Mouse (Mus musculus) megakaryocyte, embryonic 14.5 days (primary cell): ENCODE data around the gene F12. TPM values are rescaled to one million over a fixed set of nuclear protein-coding genes. Genes with fewer than 3 reads are reported as not detected.
A peak's percentile ranks its signal among the peaks of the same experiment; 100 is the strongest.

Source experiments
- H3K27me3 ChIP-seq: replicated peaks from 2 replicates; pipeline ENCODE3; 2012; ENCODE audit warnings: inconsistent platforms
- H3K36me3 ChIP-seq: replicated peaks from 2 replicates; pipeline ENCODE3; 2012; ENCODE audit warnings: low read length, inconsistent platforms, mixed read lengths
- H3K4me1 ChIP-seq: 2 replicates; pipeline ENCODE4 v1.6.1; 2012; ENCODE audit warnings: inconsistent platforms
- H3K4me3 ChIP-seq: replicated peaks from 2 replicates; pipeline ENCODE3; 2012; ENCODE audit warnings: moderate library complexity, mild to moderate bottlenecking, inconsistent platforms
- H3K9me3 ChIP-seq: 2 replicates; pipeline ENCODE4 v1.6.1; 2012; ENCODE audit warnings: inconsistent platforms
- FLI1 ChIP-seq: IDR thresholded peaks from 2 replicates; pipeline ENCODE4 v1.6.1; 2012; ENCODE audit warnings: low read length, inconsistent platforms, mixed read lengths
- GATA1 ChIP-seq: IDR thresholded peaks from 3 replicates; pipeline ENCODE4 v1.6.1; 2012; ENCODE audit warnings: mixed read lengths, low read length, inconsistent platforms, borderline replicate concordance
- polyA plus RNA-seq: library from polyadenylated mRNA; stranded (reverse); fragments of >175 nt; gene quantifications from 2 replicates; pipeline ENCODE4 v1.2.3, GENCODE M21; 2012; ENCODE audit warnings: low replicate concordance; ENCODE audit not compliant: insufficient read depth

Gene F12
- polyA plus RNA-seq, 1 experiment = 0.54 TPM

DNA sequence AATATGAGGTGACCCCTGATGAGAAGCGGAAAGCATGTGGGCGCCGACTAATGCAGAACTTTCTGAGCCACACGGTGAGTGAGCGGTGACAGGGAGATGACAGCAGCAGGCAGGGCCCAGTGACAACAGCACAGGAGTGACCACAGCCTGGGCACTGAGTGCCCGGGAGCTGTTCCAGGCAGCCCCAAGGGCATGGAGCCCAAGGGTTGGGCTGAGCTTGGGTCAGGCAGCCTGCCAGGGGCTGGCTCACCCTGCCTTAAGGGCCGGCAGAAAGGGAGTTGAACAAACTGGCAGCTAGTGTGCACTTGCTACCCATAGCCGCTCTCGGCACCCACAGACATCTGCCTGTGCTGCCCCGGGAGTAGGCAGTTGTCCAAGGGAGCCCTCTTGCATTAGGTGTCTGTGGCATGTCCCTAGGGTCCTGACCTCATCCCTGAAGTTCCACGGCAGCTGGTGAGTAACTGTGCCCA lies 24.0 kb upstream of the F12 start:
- no peaks in the 10 kb centered on the region for H3K27me3 ChIP-seq
- no peaks in the 10 kb centered on the region for H3K9me3 ChIP-seq
- H3K4me1 ChIP-seq = peaks cover 70% of the 10 kb centered on the region
- TF ChIP-seq GATA1 = no peak
- TF ChIP-seq FLI1 = no peak
- H3K4me3 ChIP-seq = no peak overlapping the region
- peaks cover 79% of the 10 kb centered on the region for H3K36me3 ChIP-seq

DNA sequence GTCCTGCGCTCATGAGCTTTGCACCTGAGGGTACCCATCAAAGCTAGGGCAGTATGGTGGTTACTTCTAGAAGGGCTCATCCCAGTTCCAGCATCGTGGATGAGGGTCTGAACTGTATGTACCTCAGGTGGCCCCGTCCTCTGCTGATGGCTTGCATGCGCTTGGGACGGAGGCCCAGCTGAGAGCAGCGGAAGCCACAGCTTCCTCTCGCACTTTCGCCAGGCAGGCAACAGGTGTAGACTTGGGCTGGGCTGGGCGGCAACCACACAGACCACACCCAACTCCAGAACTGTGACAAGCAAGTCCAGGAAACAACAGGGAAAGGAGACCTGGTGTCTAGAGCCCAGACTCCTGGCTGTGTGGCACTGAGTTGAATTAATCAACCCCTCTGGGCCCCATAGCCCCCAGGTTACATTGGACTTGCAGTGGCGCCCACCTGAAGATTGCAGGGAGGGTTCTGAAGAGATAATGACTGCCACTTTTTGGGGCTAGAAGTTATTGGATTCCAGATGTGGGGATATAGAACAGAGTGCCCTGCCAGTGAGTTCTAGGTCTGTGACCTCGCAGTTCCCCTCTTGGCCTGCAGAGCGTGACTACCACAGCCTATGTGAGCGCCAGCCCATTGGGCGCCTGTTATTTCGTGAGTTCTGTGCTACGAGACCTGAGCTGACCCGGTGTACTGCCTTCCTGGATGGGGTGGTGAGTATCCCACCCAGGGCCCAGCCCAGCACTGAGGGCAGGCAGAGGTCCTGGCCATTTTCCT lies 23.3 kb upstream of the F12 start:
- Histone ChIP-seq H3K4me3 (peak overlapping the region; percentile 21), H3K9me3 (no peaks in the 10 kb centered on the region), H3K27me3 (no peaks in the 10 kb centered on the region), H3K4me1 (peaks cover 70% of the 10 kb centered on the region), H3K36me3 (peaks cover 72% of the 10 kb centered on the region)
- TF ChIP-seq FLI1 (no peak), GATA1 (no peak)

DNA sequence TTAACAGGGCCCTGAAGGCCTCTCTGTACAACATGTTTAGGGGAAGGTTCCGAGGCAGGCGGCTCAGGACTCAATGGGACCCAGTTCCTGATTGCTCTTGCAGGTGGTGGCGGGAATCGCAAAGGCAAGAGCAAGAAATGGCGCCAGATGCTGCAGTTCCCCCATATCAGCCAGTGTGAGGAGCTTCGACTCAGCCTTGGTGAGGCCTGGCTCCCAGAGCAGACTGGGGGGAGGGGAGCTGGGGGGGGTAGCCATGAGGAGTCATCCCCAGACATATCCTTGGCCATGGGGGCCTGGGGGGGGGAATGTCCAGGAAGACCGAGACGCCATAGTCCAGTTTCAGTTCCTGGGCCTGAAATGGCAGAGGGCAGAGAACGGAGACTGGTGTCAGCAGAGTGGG lies 22.6 kb upstream of the F12 start:
- Histone ChIP-seq H3K27me3 (no peaks in the 10 kb centered on the region), H3K4me1 (peaks cover 72% of the 10 kb centered on the region), H3K36me3 (peaks cover 66% of the 10 kb centered on the region)

DNA sequence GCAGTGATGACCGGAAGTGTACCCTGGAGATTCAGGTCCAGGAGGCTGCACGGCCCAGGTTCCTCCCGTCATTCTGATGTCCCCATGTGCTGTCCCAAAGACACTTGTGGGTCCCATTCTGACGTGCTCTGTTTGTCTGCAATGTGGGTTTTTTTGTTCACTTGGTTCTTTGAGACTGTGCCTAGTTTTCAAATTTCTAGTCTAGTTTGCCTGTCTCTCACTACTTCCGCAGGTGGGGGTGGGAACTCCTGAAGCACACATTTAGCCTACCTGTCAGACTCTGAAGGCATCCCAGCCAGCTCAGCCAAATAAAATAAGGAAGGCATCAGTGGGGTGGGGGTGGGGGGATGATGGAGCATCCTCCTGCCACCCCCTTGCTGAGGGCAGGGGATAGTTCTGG lies 21.5 kb upstream of the F12 start:
- TF ChIP-seq GATA1 (no peak), FLI1 (no peak)
- Histone ChIP-seq H3K36me3 (peaks cover 55% of the 10 kb centered on the region), H3K27me3 (no peaks in the 10 kb centered on the region), H3K4me3 (peak overlapping the region; percentile 96), H3K4me1 (peaks cover 79% of the 10 kb centered on the region), H3K9me3 (no peaks in the 10 kb centered on the region)

More for the DNA sequence above, 22.6 kb upstream of the F12 start:
- Histone ChIP-seq H3K9me3 (no peaks in the 10 kb centered on the region), H3K4me3 (peak overlapping the region; percentile 21)
- TF ChIP-seq FLI1 (no peak), GATA1 (no peak)

DNA sequence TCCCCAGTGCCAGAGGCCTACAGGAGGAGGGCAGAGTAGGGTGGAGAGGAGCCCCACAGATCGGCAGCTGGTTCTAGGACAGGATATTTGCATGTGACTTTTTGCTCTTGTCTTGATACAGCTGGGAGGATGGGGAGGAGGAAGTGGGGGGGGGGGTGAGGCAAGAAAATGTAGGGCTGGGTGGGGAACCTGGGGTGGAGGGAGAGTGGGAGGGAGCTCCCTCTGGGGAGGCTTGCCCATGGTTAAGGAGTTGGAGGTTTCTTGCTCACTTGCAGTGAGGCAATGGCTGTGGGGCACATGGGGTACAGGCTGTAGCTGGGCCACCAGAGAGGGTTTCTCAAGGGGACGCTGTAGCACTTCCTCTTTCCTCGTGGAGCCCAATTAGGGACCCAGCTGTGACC lies 20.9 kb upstream of the F12 start:
- H3K4me1 ChIP-seq = peaks cover 80% of the 10 kb centered on the region
- TF ChIP-seq GATA1 (no peak), FLI1 (no peak)
- H3K9me3 ChIP-seq = no peaks in the 10 kb centered on the region
- H3K36me3 ChIP-seq = peaks cover 49% of the 10 kb centered on the region
- H3K27me3 ChIP-seq = no peaks in the 10 kb centered on the region
- peak overlapping the region; percentile 96 for H3K4me3 ChIP-seq

DNA sequence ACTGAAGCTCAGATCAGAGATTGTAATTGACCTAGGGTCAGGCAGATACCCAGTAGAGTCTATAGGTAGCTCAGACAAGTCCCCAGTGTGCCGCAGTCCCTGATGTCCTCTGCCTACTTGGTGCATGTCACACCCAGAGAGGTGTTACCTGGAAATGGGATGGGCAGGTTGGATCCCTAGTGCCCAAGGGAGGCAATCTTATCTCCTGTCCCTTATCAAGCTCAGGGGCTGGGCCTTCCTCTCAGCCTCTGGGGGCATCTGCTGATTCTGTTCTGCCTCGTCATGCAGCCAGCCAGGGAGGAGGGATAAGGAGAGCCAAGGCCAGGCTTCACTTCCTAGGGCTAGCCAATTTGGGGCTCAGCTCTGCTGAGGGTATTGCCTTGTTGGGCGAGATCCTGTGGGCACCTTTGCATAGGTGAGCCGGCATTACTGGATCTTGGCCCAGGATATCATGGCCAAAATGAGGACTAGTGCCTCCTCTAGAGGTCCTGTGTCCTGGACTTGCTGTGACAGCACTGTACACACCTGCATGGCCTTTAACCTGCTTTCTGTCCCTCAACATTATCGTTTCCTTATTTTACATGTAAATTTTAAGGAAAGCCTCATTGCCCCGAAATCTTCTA lies 20.0 kb upstream of the F12 start:
- Histone ChIP-seq H3K9me3 (no peaks in the 10 kb centered on the region), H3K4me3 (peak overlapping the region; percentile 96), H3K27me3 (no peaks in the 10 kb centered on the region), H3K36me3 (peaks cover 40% of the 10 kb centered on the region), H3K4me1 (peaks cover 83% of the 10 kb centered on the region)
- no peak for TF ChIP-seq FLI1
- 0 out of 3 replicates have a peak, but pooled peaks have one; percentile 50 for TF ChIP-seq GATA1

DNA sequence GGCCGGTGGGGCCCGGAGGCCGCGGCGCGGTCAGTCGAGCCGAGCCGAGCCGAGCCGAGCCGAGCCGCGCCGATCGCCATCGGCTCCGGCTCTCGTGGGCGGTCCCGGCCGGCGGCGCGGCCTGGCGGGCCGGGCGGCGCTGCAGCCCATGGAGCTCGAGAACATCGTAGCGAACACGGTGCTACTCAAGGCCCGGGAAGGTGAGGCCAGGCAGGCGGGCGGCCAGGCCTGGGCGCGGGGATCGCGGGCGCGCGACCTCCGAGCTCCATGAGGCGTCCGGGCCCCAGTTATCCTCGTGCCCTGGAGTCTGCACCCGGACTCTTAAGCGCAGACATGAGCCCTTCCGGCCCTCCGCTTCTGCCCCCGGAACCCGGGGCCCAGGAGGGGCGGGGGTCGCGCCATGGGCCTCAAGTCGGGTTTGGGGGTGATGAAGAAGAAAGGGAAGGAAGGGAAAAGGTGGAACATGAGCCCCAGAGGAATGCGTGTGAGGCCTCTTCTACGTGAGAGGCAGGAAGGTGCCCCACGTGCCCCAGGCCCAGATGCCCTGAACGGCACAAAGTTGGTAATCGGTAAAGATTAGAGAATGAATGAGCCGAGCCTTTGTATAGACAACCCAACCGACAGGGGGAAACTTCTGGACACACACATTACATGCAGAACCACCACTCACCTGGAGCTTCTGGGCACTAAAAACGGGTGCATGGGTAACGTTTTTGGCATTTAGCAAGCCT lies 18.9 kb upstream of the F12 start:
- peak overlapping the region; percentile 96 for H3K4me3 ChIP-seq
- H3K27me3 ChIP-seq = no peaks in the 10 kb centered on the region
- H3K9me3 ChIP-seq = no peaks in the 10 kb centered on the region
- TF ChIP-seq FLI1 = no peak
- no peak for TF ChIP-seq GATA1
- H3K36me3 ChIP-seq = peaks cover 29% of the 10 kb centered on the region
- H3K4me1 ChIP-seq = peaks cover 83% of the 10 kb centered on the region

DNA sequence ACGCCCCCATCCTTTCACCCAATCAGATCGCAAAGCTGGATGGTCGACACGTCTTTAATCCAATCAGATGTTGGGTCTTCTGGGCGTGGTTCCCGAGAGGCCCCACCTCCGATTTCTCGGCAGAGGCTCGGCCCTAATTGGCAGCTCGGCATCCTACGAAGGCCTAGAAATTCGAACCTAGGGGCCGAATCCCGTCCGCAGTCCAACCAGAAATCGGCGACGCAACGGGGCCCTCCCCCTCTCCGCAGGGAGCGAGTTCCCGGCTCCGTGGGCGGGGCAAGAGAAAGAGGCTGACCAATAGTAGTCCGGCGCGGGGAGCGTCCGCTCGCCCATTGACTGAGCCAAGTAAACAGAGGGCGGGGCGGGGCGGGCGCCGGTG lies 18.3 kb upstream of the F12 start, which contains the start of gene Grk6:
TSS of gene Grk6 (plus strand) at position 136 of the 379 bp plus-strand sequence.
- peaks cover 23% of the 10 kb centered on the region for H3K36me3 ChIP-seq
- no peaks in the 10 kb centered on the region for H3K9me3 ChIP-seq
- H3K4me1 ChIP-seq = peaks cover 77% of the 10 kb centered on the region
- TF ChIP-seq GATA1 (no peak), FLI1 (no peak)
- peak within 1 kb of the TSS; percentile 96 for H3K4me3 ChIP-seq
- no peaks in the 10 kb centered on the region for H3K27me3 ChIP-seq

DNA sequence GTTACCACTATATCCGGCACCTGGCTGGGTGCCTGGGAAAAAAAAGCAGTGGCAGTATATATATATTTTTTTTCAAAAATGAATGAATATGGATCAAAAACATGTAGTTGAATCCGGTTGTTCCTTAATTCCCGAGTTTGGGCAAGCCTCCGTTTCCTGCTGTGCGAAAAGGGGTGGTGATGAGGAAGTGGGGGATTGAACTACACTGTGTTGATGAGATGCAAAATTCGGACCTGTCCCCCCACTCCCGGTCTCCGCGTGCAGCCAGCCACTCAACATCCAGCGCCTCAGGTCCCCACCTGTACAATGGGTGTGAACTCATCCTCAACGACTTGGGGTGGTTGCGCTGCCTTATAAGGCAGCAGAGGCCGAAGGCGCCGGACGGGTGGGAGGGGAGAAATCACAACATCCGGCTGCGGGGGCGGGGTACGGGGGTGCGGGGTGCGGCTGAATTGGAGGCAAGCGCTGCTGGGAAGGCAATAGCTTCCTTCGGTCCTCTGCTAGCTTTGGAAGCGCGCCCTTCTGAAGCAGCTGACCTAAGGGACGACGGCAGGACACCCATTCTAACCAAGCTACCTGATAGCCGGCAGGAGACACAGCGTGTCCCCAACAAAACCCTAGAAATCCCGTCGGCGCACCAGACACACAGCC lies 17.8 kb upstream of the F12 start:
- Histone ChIP-seq H3K9me3 (no peaks in the 10 kb centered on the region), H3K4me3 (peak overlapping the region; percentile 96), H3K27me3 (no peaks in the 10 kb centered on the region), H3K36me3 (peaks cover 18% of the 10 kb centered on the region), H3K4me1 (peaks cover 72% of the 10 kb centered on the region)
- no peak for TF ChIP-seq FLI1
- TF ChIP-seq GATA1 = no peak
